Mouse (Mus musculus) lung, postnatal 0 days (tissue): ENCODE results near the gene Galk2. TPM values are rescaled to one million over a fixed set of nuclear protein-coding genes. Genes with fewer than 3 reads are reported as not detected.

Source experiments
- ATAC-seq: fragments of 200-750 bp; cut with Nextera tagmentation; 2 replicates; pipeline ENCODE4 v1.8.0; 2017; ENCODE audit warnings: moderate library complexity
- DNase-seq: peaks from one replicate; pipeline ENCODE4 v3.0.0-alpha.2; 2016; ENCODE audit warnings: low spot score
- H3K27ac ChIP-seq: fragments of 300-500 bp; sonication (generic); 2 replicates; pipeline ENCODE4 v1.5.1; 2014; ENCODE audit warnings: antibody characterized with exemption, mild to moderate bottlenecking, low read length, mixed read lengths
- H3K27me3 ChIP-seq: fragments of 300-500 bp; sonication (generic); replicated peaks from 2 replicates; pipeline ENCODE4 v1.6.1; 2014; ENCODE audit warnings: low read length, mixed read lengths; ENCODE audit not compliant: insufficient read depth
- H3K36me3 ChIP-seq: fragments of 300-500 bp; sonication (generic); 2 replicates; pipeline ENCODE4 v1.6.1; 2014; ENCODE audit warnings: low read length, mixed read lengths; ENCODE audit not compliant: insufficient read depth
- H3K4me1 ChIP-seq: fragments of 300-500 bp; sonication (generic); 2 replicates; pipeline ENCODE4 v1.6.1; 2014; ENCODE audit warnings: antibody characterized with exemption, low read depth, low read length, mixed read lengths; ENCODE audit not compliant: insufficient read depth
- H3K4me2 ChIP-seq: fragments of 300-500 bp; sonication (generic); replicated peaks from 2 replicates; pipeline ENCODE4 v1.6.1; 2014; ENCODE audit warnings: low read depth, mild to moderate bottlenecking, low read length, moderate library complexity, mixed read lengths
- H3K4me3 ChIP-seq: fragments of 300-500 bp; sonication (generic); 2 replicates; pipeline ENCODE4 v1.5.1; 2014; ENCODE audit warnings: low read depth, low read length
- H3K9ac ChIP-seq: fragments of 300-500 bp; sonication (generic); replicated peaks from 2 replicates; pipeline ENCODE4 v1.6.1; 2014; ENCODE audit warnings: low read depth, mild to moderate bottlenecking
- H3K9me3 ChIP-seq: fragments of 300-500 bp; sonication (generic); 2 replicates; pipeline ENCODE4 v1.6.1; 2016; ENCODE audit warnings: low read length, mixed read lengths
- CTCF ChIP-seq: IDR thresholded peaks from 2 replicates; pipeline ENCODE4 v1.5.1; 2016; ENCODE audit warnings: antibody characterized with exemption, mild to moderate bottlenecking
- EP300 ChIP-seq: IDR thresholded peaks from 2 replicates; pipeline ENCODE4 v1.6.1; 2016; ENCODE audit warnings: antibody characterized with exemption, mild to moderate bottlenecking, control low read depth
- WGBS: fragments of 180-500 bp; shearing (Covaris S2); extraction: QIAGEN DNeasy Blood & Tissue Kit; methylation state at CpG from one replicate; pipeline ENCODE4 v1.1.7; 2014; 5-methylcytosine and 5-hydroxymethylcytosine counted together
- polyA plus RNA-seq: library from polyadenylated mRNA; unstranded; fragments of >200 nt; fragmentation: Nextera tagmentation; extraction: Ambion mirVana; gene quantifications from 2 replicates; pipeline ENCODE4 v1.2.1, GENCODE M21; 2015

Gene Galk2
- polyA plus RNA-seq, 1 experiment from 2014 or later = 27.1 TPM

GRCm38 (mm10) chr2:125885891-125886576, 27.1 kb downstream of the Galk2 start:
- no peak overlapping the region for H3K4me3 ChIP-seq
- no peak for TF ChIP-seq CTCF
- TF ChIP-seq EP300 = no peak
- no peaks in the 10 kb centered on the region for H3K9me3 ChIP-seq
- H3K27ac ChIP-seq = no peak overlapping the region
- H3K4me2 ChIP-seq = no peak overlapping the region
- no peaks in the 10 kb centered on the region; the same call in 1 of the 2 replicates for H3K36me3 ChIP-seq
- H3K4me1 ChIP-seq = no peaks in the 10 kb centered on the region
- H3K27me3 ChIP-seq = no peaks in the 10 kb centered on the region
- ATAC-seq (no peak), DNase-seq (no peak)
- no peak overlapping the region for H3K9ac ChIP-seq
- 69% methylated on average over 4 of the region's 4 CpGs for WGBS

- no peaks in the 10 kb centered on the region for H3K36me3 ChIP-seq
- no peaks in the 10 kb centered on the region for H3K4me1 ChIP-seq
- H3K4me2 ChIP-seq = no peak overlapping the region
- H3K4me3 ChIP-seq = no peak overlapping the region
- H3K9me3 ChIP-seq = no peaks in the 10 kb centered on the region
- WGBS = 27% methylated on average over 6 of the region's 6 CpGs
- TF ChIP-seq CTCF (peak; percentile 70), EP300 (0 out of 2 replicates have a peak, but pooled peaks have one; percentile 19)
- no peaks in the 10 kb centered on the region for H3K27me3 ChIP-seq
- DNase-seq = peak; percentile 74
- H3K27ac ChIP-seq = no peak overlapping the region
- H3K9ac ChIP-seq = no peak overlapping the region
- ATAC-seq = no peak
Measured at GRCm38 (mm10) chr2:125893096-125893495, 34.2 kb downstream of the Galk2 start.

- Histone ChIP-seq H3K4me1 (no peaks in the 10 kb centered on the region), H3K4me3 (no peak overlapping the region), H3K9ac (no peak overlapping the region), H3K27ac (no peak overlapping the region), H3K4me2 (no peak overlapping the region), H3K27me3 (no peaks in the 10 kb centered on the region), H3K36me3 (no peaks in the 10 kb centered on the region; the same call in 1 of the 2 replicates), H3K9me3 (no peaks in the 10 kb centered on the region)
- ATAC-seq (no peak), DNase-seq (no peak)
- 64% methylated on average over 4 of the region's 4 CpGs for WGBS
- TF ChIP-seq EP300 (no peak), CTCF (no peak)
Measured at GRCm38 (mm10) chr2:125895099-125895498, 36.2 kb downstream of the Galk2 start.

GRCm38 (mm10) chr2:125896355-125896754, 37.4 kb downstream of the Galk2 start:
- WGBS = 94% methylated on average over 3 of the region's 3 CpGs
- H3K4me3 ChIP-seq = no peak overlapping the region

GRCm38 (mm10) chr2:125900797-125901410, 42.0 kb downstream of the Galk2 start:
- Histone ChIP-seq H3K4me3 (no peak overlapping the region), H3K9ac (no peak overlapping the region), H3K27ac (no peak overlapping the region), H3K9me3 (no peaks in the 10 kb centered on the region), H3K36me3 (no peaks in the 10 kb centered on the region; the same call in 1 of the 2 replicates), H3K4me2 (no peak overlapping the region), H3K4me1 (no peaks in the 10 kb centered on the region), H3K27me3 (no peaks in the 10 kb centered on the region)
- TF ChIP-seq CTCF = no peak
- TF ChIP-seq EP300 = no peak
- DNase-seq = no peak
- WGBS = 71% methylated on average over 6 of the region's 6 CpGs
- ATAC-seq = no peak

More at GRCm38 (mm10) chr2:125896355-125896754, 37.4 kb downstream of the Galk2 start:
- no peaks in the 10 kb centered on the region for H3K4me1 ChIP-seq
- no peak overlapping the region for H3K9ac ChIP-seq
- H3K9me3 ChIP-seq = no peaks in the 10 kb centered on the region
- ATAC-seq (no peak), DNase-seq (no peak)
- H3K27ac ChIP-seq = no peak overlapping the region
- TF ChIP-seq EP300 = no peak
- TF ChIP-seq CTCF = no peak
- no peaks in the 10 kb centered on the region; the same call in 1 of the 2 replicates for H3K36me3 ChIP-seq
- no peak overlapping the region for H3K4me2 ChIP-seq
- no peaks in the 10 kb centered on the region for H3K27me3 ChIP-seq

- no peak for TF ChIP-seq EP300
- no peak for TF ChIP-seq CTCF
- no peaks in the 10 kb centered on the region for H3K27me3 ChIP-seq
- H3K4me2 ChIP-seq = no peak overlapping the region
- no peak for DNase-seq
- H3K27ac ChIP-seq = no peak overlapping the region
- H3K36me3 ChIP-seq = no peaks in the 10 kb centered on the region; the same call in 1 of the 2 replicates
- 78% methylated on average over 3 of the region's 3 CpGs for WGBS
- H3K9me3 ChIP-seq = no peaks in the 10 kb centered on the region
- ATAC-seq = no peak
- H3K4me3 ChIP-seq = no peak overlapping the region
- H3K9ac ChIP-seq = no peak overlapping the region
- H3K4me1 ChIP-seq = no peaks in the 10 kb centered on the region
Measured at GRCm38 (mm10) chr2:125901426-125901825, 42.5 kb downstream of the Galk2 start.
